Mouse (Mus musculus) left cerebral cortex, adult 18-20 months (tissue): Measurements from ENCODE around the gene Vmn1r175. TPM values are rescaled to one million over a fixed set of nuclear protein-coding genes. Genes with fewer than 3 reads are reported as not detected.
"Not testable (repeated sequence)": the region's sequence is repeated elsewhere in the genome, so short reads cannot be mapped to it uniquely, and the experiment has no call there.

Source experiments
- DNase-seq, 2 experiments: peaks; one replicate each; pipeline ENCODE4 v3.0.0; 2021 to 2022; ENCODE audit warnings: low spot score in 2 of 2, mixed read lengths in 1 of 2
- long read RNA-seq, 2 experiments: library from polyadenylated mRNA; stranded (forward); transcript quantifications; one replicate each; pipeline ENCODE4 v2.0.0; 2021
- total RNA-seq, 2 experiments: library from RNA; stranded (reverse); gene quantifications; 2 replicates each; pipeline ENCODE4 v1.2.3; 2021

Vmn1r175 gene
- not detected for total RNA-seq
- long read RNA-seq, experiment 1 = 0 reads
- long read RNA-seq, experiment 2 = 0 reads

- DNase-seq = not testable (repeated sequence)
Measured at GRCm38 (mm10) chr7:23810543-23810942, at the start of gene Vmn1r175. Gene Vmn1r175, minus strand, starts transcription at chr7:23810643.

GRCm38 (mm10) chr7:23837272-23837671, 26.8 kb upstream of the Vmn1r175 start, which contains the start of gene Vmn1r176:
Gene Vmn1r176, minus strand, starts transcription at chr7:23837372.
- DNase-seq = not testable (repeated sequence)

GRCm38 (mm10) chr7:23784526-23784925, 25.9 kb downstream of the Vmn1r175 start:
- no peak for DNase-seq

Other genes starting within 250 kb of the Vmn1r175 start
- not detected for gene Vmn1r169, start 235.1 kb downstream of the Vmn1r175 start, total RNA-seq
- not detected for gene Vmn1r170, start 204.5 kb downstream of the Vmn1r175 start, total RNA-seq
- not detected for gene Vmn1r171, start 179.9 kb downstream of the Vmn1r175 start, total RNA-seq
- not detected for gene Vmn1r172, start 152.3 kb downstream of the Vmn1r175 start, total RNA-seq
- not detected for gene Vmn1r173, start 109.9 kb downstream of the Vmn1r175 start, total RNA-seq
- gene Vmn1r174, start 58.4 kb downstream of the Vmn1r175 start, total RNA-seq = not detected
- not detected for gene Vmn1r176, start 26.7 kb upstream of the Vmn1r175 start, total RNA-seq
- gene Vmn1r177, start 55.8 kb upstream of the Vmn1r175 start, total RNA-seq = not detected
- gene Vmn1r178, start 81.4 kb upstream of the Vmn1r175 start, total RNA-seq = not detected
- gene Vmn1r179, start 116.3 kb upstream of the Vmn1r175 start, total RNA-seq = not detected
- not detected for gene Vmn1r180, start 140.0 kb upstream of the Vmn1r175 start, total RNA-seq
- gene Vmn1r181, start 164.0 kb upstream of the Vmn1r175 start, total RNA-seq = not detected
- gene V1rd19, start 191.0 kb upstream of the Vmn1r175 start, total RNA-seq = not detected
- gene Vmn1r183, start 242.6 kb upstream of the Vmn1r175 start, total RNA-seq = not detected